Mouse (Mus musculus) erythroblast, adult 5-6 weeks (primary cell): ENCODE results near the gene Hjurp. TPM values are rescaled to one million over a fixed set of nuclear protein-coding genes. Genes with fewer than 3 reads are reported as not detected.
A peak's percentile ranks its signal among the peaks of the same experiment; 100 is the strongest.

Experiments used
- ATAC-seq: replicated peaks from 2 replicates; pipeline ENCODE4 v1.8.0; 2016; ENCODE audit warnings: moderate number of reproducible peaks, mild to moderate bottlenecking, moderate TSS enrichment, inconsistent platforms; ENCODE audit not compliant: poor library complexity, low FRiP score, severe bottlenecking
- total RNA-seq, 2 experiments: library from RNA; stranded (forward) in 1 of 2; stranded (reverse) in 1 of 2; fragments of 150-400 nt in 1 of 2; fragments of 200-764, 138-1000 nt in 1 of 2; gene quantifications; 2 replicates each; pipeline versions ENCODE4 v1.2.3 to v1.2.4; 2015 to 2017; ENCODE audit warnings: low replicate concordance in 2 of 2

The Hjurp gene
- total RNA-seq (2015; ENCODE audit: low replicate concordance), result 66.9 and 89.5 TPM in 2 replicates
- total RNA-seq (2017; ENCODE audit: low replicate concordance), result 110 and 133 TPM in 2 replicates

- ATAC-seq, result peak; percentile 87
Observed at GRCm38 (mm10) chr1:88277098-88277817, at the start of gene Hjurp, which contains the start of gene Trpm8. Hjurp (minus strand) TSS chr1:88277633. Trpm8 (plus strand) TSS chr1:88277661.

GRCm38 (mm10) chr1:88323101-88323500, 45.7 kb upstream of the Hjurp start:
- ATAC-seq, result no peak

DNA sequence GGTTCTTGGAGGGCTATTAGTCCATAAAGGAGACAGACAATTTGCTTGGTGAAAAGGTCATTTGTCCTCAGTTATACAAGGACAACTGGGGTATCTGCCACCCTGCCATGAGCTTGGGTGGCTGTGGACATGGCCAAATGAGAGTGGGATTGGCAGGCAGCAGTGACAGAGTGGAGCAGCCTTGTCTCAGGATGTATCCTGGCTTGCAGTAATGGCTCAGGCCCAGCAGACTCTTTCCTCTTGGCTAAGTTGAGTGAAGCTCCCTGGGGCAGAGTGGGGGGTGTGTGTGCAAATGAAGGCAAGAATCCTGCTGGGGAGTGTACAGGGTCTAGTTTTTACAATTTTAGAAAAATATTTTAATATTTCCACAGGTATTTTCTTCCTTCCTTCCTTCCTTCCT, 44.7 kb upstream of the Hjurp start:
- ATAC-seq, result no peak

DNA sequence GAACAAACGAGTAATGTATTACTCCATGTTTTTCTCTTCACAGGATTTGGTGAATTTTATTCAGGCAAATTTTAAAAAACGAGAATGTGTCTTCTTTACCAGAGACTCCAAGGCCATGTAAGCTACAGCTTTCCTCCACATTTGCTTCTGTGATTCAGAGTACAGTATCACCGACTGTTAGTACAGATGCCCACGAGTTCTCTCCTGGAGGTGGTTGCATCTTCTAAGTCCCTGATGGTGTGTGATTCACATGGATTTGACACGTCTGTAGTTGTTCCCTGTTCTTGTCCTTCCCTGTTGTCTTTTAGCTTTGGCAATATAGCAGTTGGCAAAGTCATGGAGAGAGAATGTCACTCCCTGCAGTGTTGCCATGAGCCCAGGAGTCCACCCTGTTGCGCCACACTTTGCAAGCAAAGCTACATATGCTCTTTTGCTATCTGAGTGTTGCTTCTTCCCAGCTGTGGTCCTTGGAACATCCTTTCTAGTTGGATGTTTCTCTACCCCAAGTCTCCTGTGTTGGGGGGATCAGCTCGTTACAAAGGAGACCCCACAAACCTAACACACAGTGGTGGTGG, 43.5 kb upstream of the Hjurp start:
- ATAC-seq, result no peak

- peak; percentile 68 for ATAC-seq
Observed at GRCm38 (mm10) chr1:88318531-88319060, 41.2 kb upstream of the Hjurp start.

DNA sequence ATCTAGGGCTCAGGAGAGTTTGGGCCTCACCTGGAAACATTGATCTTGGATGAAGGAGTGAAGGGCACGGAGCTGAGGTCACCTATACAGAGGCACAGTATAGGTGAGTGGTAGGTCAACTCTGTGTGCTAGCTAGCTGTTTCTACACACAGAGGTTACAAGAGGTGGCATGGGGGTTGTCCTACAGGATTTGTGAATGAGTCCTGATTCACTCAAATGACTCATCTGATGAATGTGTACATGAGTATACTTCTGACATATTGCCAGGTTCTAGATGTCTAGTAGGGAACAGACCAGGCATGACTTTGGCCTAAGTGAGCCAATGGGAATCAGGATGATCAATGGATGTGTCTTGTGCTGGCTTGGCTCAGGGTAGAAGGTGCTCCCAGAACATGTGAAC, 39.8 kb upstream of the Hjurp start:
- no peak for ATAC-seq

DNA sequence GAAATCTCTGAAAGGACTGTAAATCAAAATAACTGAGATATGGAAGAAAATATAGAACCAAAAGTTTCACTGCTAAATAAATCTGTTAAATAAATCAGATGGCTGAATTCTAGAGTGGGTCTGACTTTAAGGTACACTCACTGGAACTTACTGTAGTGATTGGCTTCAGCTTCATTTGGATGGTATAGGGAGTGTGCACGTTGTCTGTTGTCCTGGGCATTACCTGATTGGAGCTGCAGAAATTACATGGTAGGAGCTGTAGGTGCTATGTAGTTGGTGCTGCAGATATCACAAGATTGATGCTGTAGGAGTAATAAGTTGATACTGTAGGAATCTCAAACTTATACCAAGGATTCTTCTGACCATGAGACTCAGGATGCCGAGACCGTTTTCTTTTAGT, 32.9 kb upstream of the Hjurp start:
- ATAC-seq, result 0 out of 2 replicates have a peak, but pooled peaks have one; percentile 39

DNA sequence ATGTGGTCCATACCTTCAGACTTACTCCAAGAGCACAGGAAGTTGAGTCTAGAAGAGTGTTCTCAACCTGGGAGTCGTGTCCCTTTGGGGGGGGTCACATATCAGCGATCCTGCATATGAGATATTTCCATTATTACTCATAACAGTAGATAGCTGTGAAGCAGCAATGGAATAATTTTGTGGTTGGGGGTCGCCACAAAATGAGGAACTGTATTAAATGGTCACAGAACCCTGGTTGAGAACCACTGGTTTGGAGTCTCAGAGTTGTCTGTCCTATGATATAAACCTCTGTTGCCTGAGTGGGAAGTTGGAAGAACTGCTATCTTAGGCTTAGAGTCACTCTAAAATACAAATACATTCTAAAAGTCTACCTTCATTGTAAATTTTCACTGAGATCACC, 32.5 kb upstream of the Hjurp start:
- no peak for ATAC-seq

- no peak for ATAC-seq
Observed at GRCm38 (mm10) chr1:88309020-88309419, 31.6 kb upstream of the Hjurp start.

GRCm38 (mm10) chr1:88307180-88307579, 29.7 kb upstream of the Hjurp start:
- ATAC-seq, result no peak

- no peak for ATAC-seq
Observed at GRCm38 (mm10) chr1:88306543-88306942, 29.1 kb upstream of the Hjurp start.

DNA sequence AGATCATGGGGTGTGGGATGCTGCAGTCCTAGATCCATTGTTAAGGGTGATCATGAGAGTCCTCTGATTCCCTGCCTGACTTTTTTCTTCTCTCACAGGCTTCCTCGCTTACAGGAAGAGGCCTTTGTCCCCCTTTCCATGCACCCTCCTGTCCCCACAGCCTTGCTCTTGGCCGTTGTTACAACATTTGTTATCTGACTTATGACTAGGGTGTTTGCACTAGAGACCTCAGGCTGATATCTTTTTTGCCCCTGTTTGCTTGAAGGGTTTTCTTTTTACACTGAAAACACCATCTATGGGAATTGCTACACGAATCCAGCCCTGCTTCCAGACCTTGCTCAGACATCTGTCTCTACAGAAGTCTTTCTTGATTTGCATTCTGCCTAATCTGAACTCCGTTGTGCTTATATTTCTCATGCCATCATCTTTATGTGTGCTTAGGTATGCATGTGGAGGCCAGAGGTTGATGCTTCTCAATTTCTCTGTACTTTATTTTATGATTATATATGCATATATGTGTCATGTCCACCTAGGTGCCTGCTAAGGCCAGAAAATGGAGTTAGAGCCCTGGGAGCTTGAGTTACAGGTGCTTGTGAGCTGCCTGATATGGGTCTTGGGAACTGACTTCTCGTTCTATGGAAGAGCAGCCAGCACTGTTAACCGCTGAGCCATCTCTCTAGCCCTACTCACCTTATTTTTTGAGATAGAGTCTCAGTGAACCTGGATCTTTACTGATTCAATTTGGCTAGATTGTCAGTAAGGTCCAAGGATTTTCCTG, 27.8 kb upstream of the Hjurp start:
- no peak for ATAC-seq

DNA sequence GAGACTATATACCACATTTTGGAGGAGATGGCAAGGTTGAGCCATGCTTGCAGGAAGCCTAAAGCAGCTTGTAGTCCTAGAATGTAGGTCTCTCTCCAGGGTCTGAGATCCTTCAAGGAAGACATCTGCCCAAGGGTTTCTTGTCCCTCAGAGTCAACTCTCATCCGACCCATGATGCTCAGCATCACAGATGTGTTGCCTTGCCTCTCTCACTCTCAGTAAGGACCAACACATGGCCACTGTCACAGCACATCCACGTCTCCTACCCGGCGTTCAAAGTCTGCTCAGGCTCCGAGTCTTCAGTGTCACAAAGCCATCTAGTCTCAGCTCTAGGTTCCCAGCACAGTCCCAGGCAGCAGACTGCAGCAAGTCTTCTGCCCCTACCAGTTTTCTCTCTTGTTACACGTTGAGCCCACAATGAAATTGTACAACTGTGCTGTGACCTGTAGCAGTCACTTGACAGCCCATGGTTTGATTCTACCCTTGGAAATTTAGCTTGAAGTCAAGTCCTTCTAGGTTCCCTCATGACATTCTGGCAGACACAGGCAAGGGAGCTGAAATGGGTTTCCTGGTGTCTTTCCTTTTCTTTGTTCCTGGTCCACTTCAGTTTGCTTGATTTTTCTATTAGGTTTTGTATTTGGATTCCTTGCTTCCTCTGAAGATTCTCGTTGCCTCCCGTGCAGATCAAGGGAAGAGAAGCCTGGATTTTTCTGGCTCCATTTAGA, 27.0 kb upstream of the Hjurp start:
- no peak for ATAC-seq

- ATAC-seq, result no peak
Observed at GRCm38 (mm10) chr1:88303762-88304161, 26.3 kb upstream of the Hjurp start.

DNA sequence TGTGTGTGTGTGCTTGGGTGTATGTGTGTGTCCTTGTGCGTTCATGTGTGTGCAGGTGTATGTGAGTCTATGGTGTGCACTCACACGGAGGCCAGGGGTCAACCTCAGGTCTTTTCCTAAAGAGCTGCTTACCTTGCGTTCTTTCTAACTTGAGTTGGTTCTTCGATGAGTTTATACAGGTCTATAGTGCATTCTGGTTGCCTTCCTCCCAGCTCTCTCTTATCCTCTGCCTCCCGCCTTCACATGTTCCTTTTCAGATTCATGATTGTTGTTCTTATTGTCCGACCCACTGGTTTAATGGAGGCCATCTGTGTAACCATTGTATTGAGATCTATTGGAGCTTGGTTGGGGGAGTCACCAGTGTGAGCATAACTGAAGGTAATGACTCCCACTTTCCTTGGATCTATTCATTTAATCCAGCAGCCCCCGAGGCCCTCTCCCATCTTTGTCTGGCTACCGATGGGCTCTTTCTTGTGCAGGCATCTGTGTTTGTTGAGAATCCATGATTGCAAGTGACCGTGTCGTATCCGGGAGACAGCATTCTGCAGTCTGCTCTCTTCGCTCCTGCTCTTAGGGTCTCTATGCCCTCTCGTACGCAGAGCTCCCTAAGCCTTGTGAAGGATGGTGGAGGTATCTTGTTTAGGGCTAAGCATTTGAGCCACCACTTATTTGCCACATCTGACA, 24.8 kb upstream of the Hjurp start:
- ATAC-seq, result no peak

- ATAC-seq, result no peak
Observed at GRCm38 (mm10) chr1:88301121-88302014, 23.9 kb upstream of the Hjurp start.

GRCm38 (mm10) chr1:88300301-88301050, 23.0 kb upstream of the Hjurp start:
- ATAC-seq, result 0 out of 2 replicates have a peak, but pooled peaks have one; percentile 4

- ATAC-seq, result no peak
Observed at GRCm38 (mm10) chr1:88299529-88299945, 22.1 kb upstream of the Hjurp start.
